Mouse (Mus musculus): ENCODE results near the gene Anp32a.

Gene Anp32a

GRCm38 (mm10) chr9:62400531-62401170 is 59.6 kb downstream of the Anp32a start:
- intact Hi-C loops (cut with DNase I) = loop anchor here (10.0 kb wide), 1 partner anchor 134 kb away; the partner anchor contains the start of gene Coro2b

GRCm38 (mm10) chr9:62401589-62401988 is 60.5 kb downstream of the Anp32a start:
- intact Hi-C loops (cut with DNase I) = loop anchor here (10.0 kb wide), 1 partner anchor 133 kb away; the partner anchor contains the start of gene Coro2b

DNA sequence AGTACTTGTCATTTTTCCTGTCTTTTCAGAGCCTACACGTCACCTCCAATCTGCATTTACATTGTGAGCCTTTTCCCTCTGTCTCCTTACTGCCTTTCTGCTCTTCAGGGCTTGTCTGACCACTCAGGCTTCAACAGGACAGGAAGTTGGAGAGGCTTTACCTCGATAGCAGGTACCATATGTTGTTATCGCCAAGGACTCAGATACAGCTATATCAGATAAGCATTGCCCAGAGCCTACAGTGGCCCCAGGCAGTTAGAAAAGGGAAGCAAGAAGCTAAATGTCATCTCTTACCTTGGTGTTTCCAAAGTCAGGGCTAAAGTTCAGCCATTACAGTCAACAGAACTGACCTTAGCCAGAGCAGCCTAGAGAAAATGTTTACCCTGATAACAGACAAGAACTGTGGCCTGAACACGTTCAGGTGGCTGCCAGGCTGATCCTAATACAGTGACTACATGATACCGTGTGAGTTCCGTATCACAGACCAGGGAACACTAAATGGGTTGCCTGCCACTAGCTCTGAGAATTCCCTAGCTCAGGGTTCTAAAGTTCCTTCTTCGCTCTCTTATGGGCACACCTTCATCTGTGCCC is 65.4 kb downstream of the Anp32a start:
- intact Hi-C loops (cut with DNase I) = loop anchor here (10.0 kb wide), 1 partner anchor 128 kb away; the partner anchor contains the start of gene Coro2b

- intact Hi-C loops (cut with DNase I) = loop anchor here (10.0 kb wide), 1 partner anchor 127 kb away; the partner anchor contains the start of gene Coro2b
Observed at GRCm38 (mm10) chr9:62407357-62408146, 66.5 kb downstream of the Anp32a start.

DNA sequence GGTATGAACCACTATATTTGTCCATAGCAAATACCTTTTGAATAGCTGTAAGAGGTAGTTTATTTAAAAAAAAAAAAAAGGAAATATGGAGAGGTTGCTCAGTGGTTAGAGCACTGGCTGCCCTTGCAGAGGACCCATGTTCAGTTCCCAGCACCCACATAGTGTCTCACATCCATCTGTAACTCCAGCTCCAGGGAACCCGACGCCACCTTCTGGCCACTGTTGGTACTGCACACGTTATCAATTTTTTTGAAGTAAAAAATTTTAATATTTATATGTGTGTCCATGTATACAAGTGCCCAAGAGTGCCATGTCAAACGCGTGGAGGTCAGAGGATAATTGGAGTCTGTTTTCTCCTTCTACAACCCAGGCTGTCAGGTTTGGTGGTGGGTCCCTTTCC is 77.6 kb downstream of the Anp32a start:
- intact Hi-C loops (cut with DNase I) = loop anchor here (5.0 kb wide), 1 partner anchor 76 kb away; the partner anchor contains the start of gene Anp32a

- intact Hi-C loops (cut with DNase I) = no loop called here
Observed at GRCm38 (mm10) chr9:62420261-62420917, 79.3 kb downstream of the Anp32a start.

GRCm38 (mm10) chr9:62421027-62421426 is 79.9 kb downstream of the Anp32a start:
- intact Hi-C loops (cut with DNase I) = no loop called here

GRCm38 (mm10) chr9:62421911-62422310 is 80.8 kb downstream of the Anp32a start:
- intact Hi-C loops (cut with DNase I) = no loop called here

- intact Hi-C loops (cut with DNase I) = no loop called here
Observed at GRCm38 (mm10) chr9:62422926-62423325, 81.8 kb downstream of the Anp32a start.

GRCm38 (mm10) chr9:62423871-62424270 is 82.8 kb downstream of the Anp32a start:
- intact Hi-C loops (cut with DNase I) = no loop called here

GRCm38 (mm10) chr9:62425265-62425664 is 84.2 kb downstream of the Anp32a start:
- intact Hi-C loops (cut with DNase I) = no loop called here

GRCm38 (mm10) chr9:62426021-62426420 is 84.9 kb downstream of the Anp32a start:
- intact Hi-C loops (cut with DNase I) = no loop called here

GRCm38 (mm10) chr9:62426531-62426930 is 85.4 kb downstream of the Anp32a start:
- intact Hi-C loops (cut with DNase I) = no loop called here

GRCm38 (mm10) chr9:62427010-62427409 is 85.9 kb downstream of the Anp32a start:
- intact Hi-C loops (cut with DNase I) = no loop called here

All from adrenal gland (tissue).